In the genomic region with DNA sequence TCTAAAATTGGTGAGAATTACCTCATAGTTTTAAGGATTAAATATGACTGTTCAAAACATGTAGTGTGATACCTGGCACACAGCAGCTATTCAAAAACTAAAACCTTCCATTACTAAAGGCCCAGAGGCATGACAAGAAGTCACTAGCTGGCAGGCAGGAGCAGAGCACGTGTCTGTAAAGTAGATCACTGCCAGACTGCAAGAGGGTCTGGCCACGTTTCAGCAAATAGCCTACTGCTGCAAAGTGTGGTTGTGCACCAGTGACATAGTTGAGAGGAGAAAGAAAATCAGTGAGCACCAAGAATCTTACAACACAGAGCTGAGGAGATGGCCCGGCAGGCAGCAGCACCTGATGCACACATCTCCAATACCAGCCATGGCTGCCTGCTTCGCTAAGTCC, we compare ENCODE assay signal across 24 mouse cellular contexts.
DNase-seq lines count a peak whose midpoint lies in the region; ATAC-seq lines count a peak whose summit lies in the region.
"Had no signal": no experiment of that assay in that cellular context is flagged by ENCODE, and none has a peak within 500 bp of the region (broad histone marks: within the 10 kb centered on the region; RNA-seq: fewer than 3 reads in every experiment).

No protein-coding gene starts in this region.

- no peaks in the 10 kb centered on the region for H3K4me1 ChIP-seq in heart, embryonic 11.5 days (ENCODE audit: control insufficient read depth, insufficient read depth, low read length)
- peaks cover 7% of the 10 kb centered on the region for H3K4me1 ChIP-seq in heart, embryonic 16.5 days (ENCODE audit: control insufficient read depth, insufficient read depth, low read length)
- H3K4me1 ChIP-seq in midbrain, embryonic 11.5 days (ENCODE audit: control insufficient read depth, insufficient read depth, low read length): no peaks in the 10 kb centered on the region
- no peaks in the 10 kb centered on the region; the same call in 1 of the 2 replicates for H3K4me1 ChIP-seq in hindbrain, embryonic 10.5 days (replicated peaks)
- H3K4me1 ChIP-seq: embryonic facial prominence, embryonic 12.5 days; hindbrain, embryonic 13.5 days; liver, embryonic 12.5 days had no signal

- H3K9me3 ChIP-seq in heart, embryonic 11.5 days (replicated peaks; ENCODE audit: control insufficient read depth, low read length): no peaks in the 10 kb centered on the region
- no peaks in the 10 kb centered on the region for H3K9me3 ChIP-seq in heart, embryonic 16.5 days (replicated peaks; ENCODE audit: control insufficient read depth, low read length)
- H3K9me3 ChIP-seq in midbrain, embryonic 11.5 days (ENCODE audit: control insufficient read depth, low read length): no peaks in the 10 kb centered on the region
- H3K9me3 ChIP-seq in hindbrain, embryonic 10.5 days: no peaks in the 10 kb centered on the region
- H3K9me3 ChIP-seq: embryonic facial prominence, embryonic 12.5 days; hindbrain, embryonic 13.5 days had no signal

- no peak overlapping the region for H3K27ac ChIP-seq in heart, embryonic 11.5 days (ENCODE audit: low read depth, low read length)
- H3K27ac ChIP-seq in heart, embryonic 16.5 days (ENCODE audit: low read length): peak overlapping the region; percentile 75
- H3K27ac ChIP-seq in midbrain, embryonic 11.5 days (ENCODE audit: low read depth, low read length): no peak overlapping the region
- H3K27ac ChIP-seq in hindbrain, embryonic 10.5 days: no peak overlapping the region
- H3K27ac ChIP-seq: embryonic facial prominence, embryonic 12.5 days; hindbrain, embryonic 13.5 days; left cerebral cortex, adult 2 months; liver, embryonic 12.5 days; stomach, postnatal 0 days had no signal

- H3K9ac ChIP-seq in heart, embryonic 11.5 days (ENCODE audit: low read depth, low read length): no peak overlapping the region
- H3K9ac ChIP-seq in heart, embryonic 16.5 days (ENCODE audit: low read length): no peak overlapping the region
- no peak overlapping the region for H3K9ac ChIP-seq in midbrain, embryonic 11.5 days (ENCODE audit: low read length)
- H3K9ac ChIP-seq: embryonic facial prominence, embryonic 12.5 days; hindbrain, embryonic 13.5 days; liver, embryonic 12.5 days had no signal

- no peaks in the 10 kb centered on the region for H3K36me3 ChIP-seq in heart, embryonic 11.5 days (ENCODE audit: control insufficient read depth, insufficient read depth, low read length)
- H3K36me3 ChIP-seq in heart, embryonic 16.5 days (ENCODE audit: control insufficient read depth, insufficient read depth): peaks cover 13% of the 10 kb centered on the region; the same call in 1 of the 2 replicates
- no peaks in the 10 kb centered on the region for H3K36me3 ChIP-seq in midbrain, embryonic 11.5 days (ENCODE audit: control insufficient read depth, insufficient read depth, low read length)
- H3K36me3 ChIP-seq in hindbrain, embryonic 10.5 days: peaks cover 25% of the 10 kb centered on the region

- DNase-seq in adrenal gland, postnatal 14 days: peak; percentile 50
- no peak for DNase-seq in adrenal gland, adult 2 months
- DNase-seq in heart, adult 11 months: peak; percentile 93
- DNase-seq in fibroblast of lung, adult 2 months (ENCODE audit: low read depth): peak; percentile 13
- no peak for DNase-seq in midbrain, embryonic 11.5 days (ENCODE audit: low spot score, missing footprints)
- no peak for DNase-seq in hindbrain, embryonic 10.5 days (ENCODE audit: low spot score)
- DNase-seq: gastrocnemius, postnatal 25 days; kidney, adult 2 months; kidney, postnatal 36 days; lung, adult 2 months; lung, postnatal 4 days; right cerebral cortex, postnatal 4 days had no signal

- H3K4me3 ChIP-seq in heart, embryonic 11.5 days (ENCODE audit: low read depth, low read length): no peak overlapping the region
- no peak overlapping the region for H3K4me3 ChIP-seq in heart, embryonic 16.5 days (ENCODE audit: low read length)
- H3K4me3 ChIP-seq in midbrain, embryonic 11.5 days (ENCODE audit: low read depth, low read length): no peak overlapping the region
- no peak overlapping the region for H3K4me3 ChIP-seq in hindbrain, embryonic 10.5 days
- H3K4me3 ChIP-seq: embryonic facial prominence, embryonic 12.5 days; erythroblast, embryonic 14.5 days; hindbrain, embryonic 13.5 days; left cerebral cortex, adult 2 months; liver, embryonic 12.5 days had no signal

- no peak for ATAC-seq in heart, embryonic 11.5 days (replicated peaks; ENCODE audit: insufficient number of reproducible peaks, low FRiP score, low TSS enrichment)
- peak; percentile 83 for ATAC-seq in heart, embryonic 16.5 days (replicated peaks; ENCODE audit: extremely low read depth, insufficient read depth, low FRiP score)
- ATAC-seq in midbrain, embryonic 11.5 days (ENCODE audit: low FRiP score): no peak
- ATAC-seq: CD4-positive, CD25-positive, alpha-beta regulatory T cell, adult 4 months; forebrain, embryonic 14.5 days; inflammation-experienced regulatory T-cells, adult 6 months; liver, embryonic 12.5 days; Patski had no signal

- H3K27me3 ChIP-seq in heart, embryonic 11.5 days (ENCODE audit: control insufficient read depth, insufficient read depth, low read length): no peaks in the 10 kb centered on the region
- H3K27me3 ChIP-seq in heart, embryonic 16.5 days (ENCODE audit: control insufficient read depth, insufficient read depth, low read length): no peaks in the 10 kb centered on the region
- no peaks in the 10 kb centered on the region for H3K27me3 ChIP-seq in midbrain, embryonic 11.5 days (ENCODE audit: control insufficient read depth, insufficient read depth, low read length)
- H3K27me3 ChIP-seq in hindbrain, embryonic 10.5 days (ENCODE audit: insufficient read depth, poor library complexity, severe bottlenecking): no peaks in the 10 kb centered on the region
- H3K27me3 ChIP-seq: embryonic facial prominence, embryonic 12.5 days; hindbrain, embryonic 13.5 days; liver, embryonic 12.5 days; Patski had no signal

- WGBS in heart, embryonic 11.5 days (ENCODE audit: insufficient replicate concordance): 89% methylated on average over 4 of the region's 4 CpGs
- WGBS in heart, embryonic 16.5 days: 58% methylated on average over 4 of the region's 4 CpGs
- WGBS in midbrain, embryonic 11.5 days: 87% methylated on average over 4 of the region's 4 CpGs
- 91% methylated on average over 4 of the region's 4 CpGs for WGBS in hindbrain, embryonic 10.5 days

- H3K4me2 ChIP-seq in heart, embryonic 11.5 days: no peak overlapping the region
- H3K4me2 ChIP-seq in heart, embryonic 16.5 days (ENCODE audit: low read depth, low read length): no peak overlapping the region
- H3K4me2 ChIP-seq in midbrain, embryonic 11.5 days: no peak overlapping the region
- H3K4me2 ChIP-seq: embryonic facial prominence, embryonic 12.5 days; hindbrain, embryonic 13.5 days; liver, embryonic 12.5 days had no signal

Comparison
In these comparisons a context has a peak if more than half of its experiments do, and no peak if none do; other contexts are left out.
1. DNase-seq: peak in adrenal gland, postnatal 14 days (single experiment), heart, adult 11 months (single experiment) and fibroblast of lung, adult 2 months (single experiment); none in adrenal gland, adult 2 months (single experiment), midbrain, embryonic 11.5 days (single experiment) and hindbrain, embryonic 10.5 days (single experiment).